Mouse (Mus musculus) heart, embryonic 16.5 days (tissue): Measurements from ENCODE around the gene Lamc2. TPM values are rescaled to one million over a fixed set of nuclear protein-coding genes. Genes with fewer than 3 reads are reported as not detected.
A peak's percentile ranks its signal among the peaks of the same experiment; 100 is the strongest.

Source experiments
- ATAC-seq: fragments of 200-750 bp; cut with Nextera tagmentation; replicated peaks from 2 replicates; pipeline ENCODE4 v1.8.0; 2017; ENCODE audit warnings: moderate number of reproducible peaks; ENCODE audit not compliant: insufficient read depth, low FRiP score; ENCODE audit errors: extremely low read depth
- H3K27ac ChIP-seq: fragments of 300-500 bp; sonication (generic); 2 replicates; pipeline ENCODE4 v1.5.1; 2014; ENCODE audit warnings: mild to moderate bottlenecking, low read length, control low read depth, moderate library complexity
- H3K27me3 ChIP-seq: fragments of 300-500 bp; sonication (generic); 2 replicates; pipeline ENCODE4 v1.6.1; 2014; ENCODE audit warnings: low read length, mixed read lengths; ENCODE audit not compliant: control insufficient read depth, insufficient read depth
- H3K36me3 ChIP-seq: fragments of 300-500 bp; sonication (generic); 2 replicates; pipeline ENCODE4 v1.6.1; 2014; ENCODE audit not compliant: control insufficient read depth, insufficient read depth
- H3K4me1 ChIP-seq: fragments of 300-500 bp; sonication (generic); 2 replicates; pipeline ENCODE4 v1.6.1; 2014; ENCODE audit warnings: low read length, mixed read lengths; ENCODE audit not compliant: control insufficient read depth, insufficient read depth
- H3K4me2 ChIP-seq: fragments of 300-500 bp; sonication (generic); 2 replicates; pipeline ENCODE4 v1.6.1; 2014; ENCODE audit warnings: low read depth, mild to moderate bottlenecking, control low read depth, low read length
- H3K4me3 ChIP-seq: fragments of 300-500 bp; sonication (generic); 2 replicates; pipeline ENCODE4 v1.5.1; 2014; ENCODE audit warnings: mild to moderate bottlenecking, control low read depth, low read length
- H3K9ac ChIP-seq: fragments of 300-500 bp; sonication (generic); 2 replicates; pipeline ENCODE4 v1.6.1; 2014; ENCODE audit warnings: low read length, control low read depth
- H3K9me3 ChIP-seq: fragments of 300-500 bp; sonication (generic); replicated peaks from 2 replicates; pipeline ENCODE4 v1.6.1; 2016; ENCODE audit warnings: low read length; ENCODE audit not compliant: control insufficient read depth
- WGBS: fragments of 180-500 bp; shearing (Covaris S2); extraction: QIAGEN DNeasy Blood & Tissue Kit; methylation state at CpG from one replicate; pipeline ENCODE4 v1.1.7; 2014; 5-methylcytosine and 5-hydroxymethylcytosine counted together
- polyA plus RNA-seq: library from polyadenylated mRNA; unstranded; fragments of >200 nt; fragmentation: Nextera tagmentation; extraction: Ambion mirVana; gene quantifications from 2 replicates; pipeline ENCODE4 v1.2.1, GENCODE M21; 2015

Lamc2 gene
- polyA plus RNA-seq, 1 experiment from 2014 or later, result 8.8 TPM

- Histone ChIP-seq H3K4me3 (no peak overlapping the region), H3K4me2 (no peak overlapping the region), H3K36me3 (0 out of 2 replicates have a peak, but pooled peaks cover 6% of the 10 kb centered on the region), H3K27ac (no peak overlapping the region), H3K9me3 (no peaks in the 10 kb centered on the region), H3K4me1 (peaks cover 23% of the 10 kb centered on the region), H3K27me3 (no peaks in the 10 kb centered on the region), H3K9ac (no peak overlapping the region)
- ATAC-seq, result no peak
- WGBS, result 45% methylated on average over 4 of the region's 4 CpGs
Observed at GRCm38 (mm10) chr1:153127622-153128021, 58.6 kb downstream of the Lamc2 start.

- no peak overlapping the region for H3K9ac ChIP-seq
- no peaks in the 10 kb centered on the region for H3K9me3 ChIP-seq
- no peak overlapping the region for H3K4me2 ChIP-seq
- peaks cover 23% of the 10 kb centered on the region for H3K4me1 ChIP-seq
- H3K27ac ChIP-seq, result no peak overlapping the region
- 0 out of 2 replicates have a peak, but pooled peaks cover 6% of the 10 kb centered on the region for H3K36me3 ChIP-seq
- no peaks in the 10 kb centered on the region for H3K27me3 ChIP-seq
- WGBS, result 59% methylated on average over 15 of the region's 15 CpGs
- no peak overlapping the region for H3K4me3 ChIP-seq
- ATAC-seq, result peak; percentile 56; the same call in 1 of the 2 replicates
Observed at GRCm38 (mm10) chr1:153126491-153127381, 59.5 kb downstream of the Lamc2 start.

- Histone ChIP-seq H3K36me3 (0 out of 2 replicates have a peak, but pooled peaks cover 6% of the 10 kb centered on the region), H3K9ac (no peak overlapping the region), H3K4me1 (peaks cover 19% of the 10 kb centered on the region), H3K4me2 (no peak overlapping the region), H3K4me3 (no peak overlapping the region), H3K9me3 (no peaks in the 10 kb centered on the region), H3K27me3 (no peaks in the 10 kb centered on the region), H3K27ac (0 out of 2 replicates have a peak overlapping the region, but pooled peaks have one; percentile 9)
- 80% methylated on average over 8 of the region's 8 CpGs for WGBS
- no peak for ATAC-seq
Observed at GRCm38 (mm10) chr1:153125287-153126275, 60.7 kb downstream of the Lamc2 start.

- Histone ChIP-seq H3K27ac (no peak overlapping the region), H3K27me3 (no peaks in the 10 kb centered on the region), H3K4me2 (no peak overlapping the region), H3K9me3 (no peaks in the 10 kb centered on the region), H3K36me3 (0 out of 2 replicates have a peak, but pooled peaks cover 6% of the 10 kb centered on the region), H3K9ac (no peak overlapping the region), H3K4me1 (peaks cover 10% of the 10 kb centered on the region), H3K4me3 (no peak overlapping the region)
- 76% methylated on average over 5 of the region's 5 CpGs for WGBS
- ATAC-seq, result no peak
Observed at GRCm38 (mm10) chr1:153124502-153124901, 61.7 kb downstream of the Lamc2 start.

GRCm38 (mm10) chr1:153122764-153123163, 63.5 kb downstream of the Lamc2 start:
- no peak for ATAC-seq
- no peak overlapping the region for H3K4me3 ChIP-seq
- H3K4me2 ChIP-seq, result no peak overlapping the region

GRCm38 (mm10) chr1:153121320-153121719, 64.9 kb downstream of the Lamc2 start:
- 0 out of 2 replicates have a peak, but pooled peaks cover 6% of the 10 kb centered on the region for H3K36me3 ChIP-seq
- no peak for ATAC-seq
- H3K4me1 ChIP-seq, result no peaks in the 10 kb centered on the region
- H3K4me3 ChIP-seq, result no peak overlapping the region
- H3K9ac ChIP-seq, result no peak overlapping the region
- no peak overlapping the region for H3K27ac ChIP-seq
- H3K4me2 ChIP-seq, result no peak overlapping the region
- WGBS, result 61% methylated on average over 5 of the region's 5 CpGs
- no peaks in the 10 kb centered on the region for H3K9me3 ChIP-seq
- no peaks in the 10 kb centered on the region for H3K27me3 ChIP-seq

More at GRCm38 (mm10) chr1:153122764-153123163, 63.5 kb downstream of the Lamc2 start:
- peaks cover 3% of the 10 kb centered on the region; the same call in 1 of the 2 replicates for H3K4me1 ChIP-seq
- WGBS, result 86% methylated on average over 4 of the region's 4 CpGs
- no peak overlapping the region for H3K9ac ChIP-seq
- H3K27me3 ChIP-seq, result no peaks in the 10 kb centered on the region
- no peaks in the 10 kb centered on the region for H3K9me3 ChIP-seq
- H3K36me3 ChIP-seq, result 0 out of 2 replicates have a peak, but pooled peaks cover 6% of the 10 kb centered on the region
- no peak overlapping the region for H3K27ac ChIP-seq

GRCm38 (mm10) chr1:153120544-153120943, 65.7 kb downstream of the Lamc2 start:
- Histone ChIP-seq H3K27me3 (no peaks in the 10 kb centered on the region), H3K4me1 (no peaks in the 10 kb centered on the region), H3K4me3 (no peak overlapping the region), H3K4me2 (no peak overlapping the region), H3K9ac (no peak overlapping the region), H3K27ac (no peak overlapping the region), H3K9me3 (no peaks in the 10 kb centered on the region), H3K36me3 (0 out of 2 replicates have a peak, but pooled peaks cover 6% of the 10 kb centered on the region)
- no peak for ATAC-seq
- 74% methylated on average over 6 of the region's 6 CpGs for WGBS

- Histone ChIP-seq H3K36me3 (no peaks in the 10 kb centered on the region), H3K4me1 (no peaks in the 10 kb centered on the region), H3K9me3 (no peaks in the 10 kb centered on the region), H3K27me3 (no peaks in the 10 kb centered on the region), H3K27ac (no peak overlapping the region), H3K4me2 (no peak overlapping the region), H3K9ac (no peak overlapping the region), H3K4me3 (no peak overlapping the region)
- ATAC-seq, result no peak
- 89% methylated on average over 8 of the region's 8 CpGs for WGBS
Observed at GRCm38 (mm10) chr1:153115315-153115714, 70.9 kb downstream of the Lamc2 start.
